Mouse (Mus musculus) liver, postnatal 0 days (tissue): ENCODE data around the gene Psmd4.

Experiments
- CTCF ChIP-seq: sonication (generic); IDR thresholded peaks from 2 replicates; pipeline ENCODE4 v1.5.1; 2016; ENCODE audit warnings: antibody characterized with exemption, low read depth
- EP300 ChIP-seq: IDR thresholded peaks from 2 replicates; pipeline ENCODE4 v1.6.1; 2016; ENCODE audit warnings: antibody characterized with exemption, low read depth, mild to moderate bottlenecking

GRCm38 (mm10) chr3:95012982-95013381 lies 29.4 kb downstream of the Psmd4 start:
- TF ChIP-seq CTCF = no peak
- TF ChIP-seq EP300 = no peak
